Mouse (Mus musculus): ENCODE measurements around the gene Sik2. TPM values are rescaled to one million over a fixed set of nuclear protein-coding genes. Genes with fewer than 3 reads are reported as not detected.

Gene Sik2
- polyA plus RNA-seq, 1 experiment, result 12.5 TPM

DNA sequence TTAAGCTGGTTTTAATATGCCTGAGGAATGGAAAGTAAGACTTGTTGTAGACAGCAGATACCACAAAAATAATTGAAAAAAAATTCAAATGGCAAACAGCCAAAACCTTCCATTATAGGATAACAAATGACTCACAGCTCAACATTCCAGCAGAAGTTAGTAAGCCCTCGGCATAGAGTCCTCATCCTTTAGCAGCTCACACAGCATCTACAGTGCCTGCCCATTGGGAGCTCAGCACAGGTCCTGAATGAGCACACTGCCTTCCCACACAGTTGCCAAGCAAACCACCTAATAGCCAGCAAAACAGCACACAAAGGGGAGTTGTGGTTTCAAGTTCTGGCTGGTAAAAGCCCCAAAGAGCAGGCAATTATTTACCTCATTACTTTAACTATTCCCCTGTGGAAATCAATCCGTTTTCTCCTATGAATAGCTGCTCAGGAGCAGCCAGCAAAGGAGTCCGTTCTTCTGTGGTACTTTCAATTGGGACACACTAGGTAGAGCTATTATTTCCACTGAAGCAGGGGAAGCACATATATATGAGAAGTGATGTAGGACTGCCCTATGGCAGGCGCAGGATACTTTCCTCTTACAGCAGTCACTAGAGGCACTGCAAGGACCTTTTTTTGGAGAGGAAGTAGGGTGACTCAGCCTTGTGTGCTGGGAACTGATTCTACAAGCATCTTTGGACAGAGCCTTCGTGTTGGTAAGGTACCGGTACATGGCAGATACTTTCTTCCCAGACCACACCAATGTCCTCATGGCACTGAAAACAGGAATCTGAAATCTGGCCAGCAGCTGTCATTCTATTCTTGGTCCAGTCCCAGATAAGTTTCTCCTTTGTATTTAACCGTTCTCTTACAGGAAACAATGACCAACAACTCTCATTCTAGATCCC lies 108.6 kb downstream of the Sik2 start:
- H3K4me3 ChIP-seq (ENCODE audit: extremely low read depth, insufficient read depth, insufficient read length), result no peak overlapping the region
- H3K4me1 ChIP-seq (ENCODE audit: control insufficient read depth, insufficient read depth, insufficient read length), result peaks cover 7% of the 10 kb centered on the region
- TF ChIP-seq POLR2A (IDR thresholded peaks at IDR 0.05; ENCODE audit: low read depth, low read length) (no peak), CTCF (IDR thresholded peaks at IDR 0.05; ENCODE audit: extremely low read depth, insufficient read depth, insufficient read length, insufficient replicate concordance) (no peak)
- H3K36me3 ChIP-seq (ENCODE audit: control insufficient read depth, insufficient read depth, low read length), result peaks cover 26% of the 10 kb centered on the region
- 88% methylated on average over 7 of the region's 7 CpGs for WGBS
- H3K27ac ChIP-seq (ENCODE audit: insufficient read depth, low read length), result no peak overlapping the region
- H3K27me3 ChIP-seq (ENCODE audit: control insufficient read depth, insufficient read depth, low read length), result no peaks in the 10 kb centered on the region
- DNase-seq (ENCODE audit: low read depth in 1 of 2, low spot score in 2 of 2), result no peak

DNA sequence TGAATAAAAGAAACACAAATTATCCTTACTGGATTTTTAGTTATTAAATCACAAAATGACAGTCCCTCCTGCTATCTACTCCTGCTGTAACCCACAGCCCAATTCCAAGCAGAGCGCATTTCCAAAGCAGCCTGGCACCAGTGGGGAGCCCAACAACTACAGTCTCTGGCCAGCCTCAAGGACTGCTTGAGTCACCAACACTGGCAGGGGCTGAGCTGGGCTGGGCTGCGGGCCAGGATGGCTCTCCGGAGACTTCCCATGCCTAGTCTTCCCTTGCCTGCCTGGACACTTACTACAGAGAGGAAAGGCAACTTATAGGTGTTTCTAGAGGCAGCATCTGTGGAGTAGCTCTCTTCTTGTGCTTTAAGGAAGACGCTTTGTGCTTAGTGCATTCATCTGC lies 115.2 kb downstream of the Sik2 start:
- TF ChIP-seq CTCF (IDR thresholded peaks at IDR 0.05; ENCODE audit: extremely low read depth, insufficient read depth, insufficient read length, insufficient replicate concordance), result no peak
- no peak for TF ChIP-seq POLR2A (IDR thresholded peaks at IDR 0.05; ENCODE audit: low read depth, low read length)
- WGBS, result 97% methylated on average over 4 of the region's 4 CpGs
- Histone ChIP-seq H3K4me1 (ENCODE audit: control insufficient read depth, insufficient read depth, insufficient read length) (no peaks in the 10 kb centered on the region), H3K36me3 (ENCODE audit: control insufficient read depth, insufficient read depth, low read length) (peaks cover 27% of the 10 kb centered on the region), H3K27ac (ENCODE audit: insufficient read depth, low read length) (no peak overlapping the region), H3K27me3 (ENCODE audit: control insufficient read depth, insufficient read depth, low read length) (no peaks in the 10 kb centered on the region), H3K4me3 (ENCODE audit: extremely low read depth, insufficient read depth, insufficient read length) (no peak overlapping the region)
- DNase-seq (ENCODE audit: low read depth in 1 of 2, low spot score in 2 of 2), result no peak

- no peaks in the 10 kb centered on the region for H3K27me3 ChIP-seq (ENCODE audit: control insufficient read depth, insufficient read depth, low read length)
- TF ChIP-seq POLR2A (IDR thresholded peaks at IDR 0.05; ENCODE audit: low read depth, low read length), result no peak
- 92% methylated on average over 3 of the region's 3 CpGs for whole genome bisulfite sequencing
- H3K4me3 ChIP-seq (ENCODE audit: extremely low read depth, insufficient read depth, insufficient read length), result no peak overlapping the region
- DNase-seq (ENCODE audit: low read depth in 1 of 2, low spot score in 2 of 2), result no peak
- no peaks in the 10 kb centered on the region for H3K4me1 ChIP-seq (ENCODE audit: control insufficient read depth, insufficient read depth, insufficient read length)
- H3K27ac ChIP-seq (ENCODE audit: insufficient read depth, low read length), result no peak overlapping the region
- H3K36me3 ChIP-seq (ENCODE audit: control insufficient read depth, insufficient read depth, low read length), result peaks cover 9% of the 10 kb centered on the region
Observed at GRCm38 (mm10) chr9:50890494-50891090, 118.3 kb downstream of the Sik2 start.

GRCm38 (mm10) chr9:50889964-50890363 lies 118.9 kb downstream of the Sik2 start:
- no peak for DNase-seq (ENCODE audit: low read depth in 1 of 2, low spot score in 2 of 2)
- Histone ChIP-seq H3K36me3 (ENCODE audit: control insufficient read depth, insufficient read depth, low read length) (peaks cover 5% of the 10 kb centered on the region), H3K4me1 (ENCODE audit: control insufficient read depth, insufficient read depth, insufficient read length) (no peaks in the 10 kb centered on the region), H3K27ac (ENCODE audit: insufficient read depth, low read length) (no peak overlapping the region), H3K27me3 (ENCODE audit: control insufficient read depth, insufficient read depth, low read length) (no peaks in the 10 kb centered on the region), H3K4me3 (ENCODE audit: extremely low read depth, insufficient read depth, insufficient read length) (no peak overlapping the region)
- 80% methylated on average over 4 of the region's 4 CpGs for WGBS
- TF ChIP-seq POLR2A (IDR thresholded peaks at IDR 0.05; ENCODE audit: low read depth, low read length), result no peak
- no peak for TF ChIP-seq CTCF (IDR thresholded peaks at IDR 0.05; ENCODE audit: extremely low read depth, insufficient read depth, insufficient read length, insufficient replicate concordance)

- Histone ChIP-seq H3K4me3 (ENCODE audit: extremely low read depth, insufficient read depth, insufficient read length) (no peak overlapping the region), H3K27ac (ENCODE audit: insufficient read depth, low read length) (no peak overlapping the region), H3K4me1 (ENCODE audit: control insufficient read depth, insufficient read depth, insufficient read length) (no peaks in the 10 kb centered on the region), H3K27me3 (ENCODE audit: control insufficient read depth, insufficient read depth, low read length) (no peaks in the 10 kb centered on the region), H3K36me3 (ENCODE audit: control insufficient read depth, insufficient read depth, low read length) (peaks cover 5% of the 10 kb centered on the region)
- TF ChIP-seq POLR2A (IDR thresholded peaks at IDR 0.05; ENCODE audit: low read depth, low read length) (no peak), CTCF (IDR thresholded peaks at IDR 0.05; ENCODE audit: extremely low read depth, insufficient read depth, insufficient read length, insufficient replicate concordance) (no peak)
- 89% methylated on average over 6 of the region's 6 CpGs for WGBS
- DNase-seq (ENCODE audit: low read depth in 1 of 2, low spot score in 2 of 2), result no peak
Observed at GRCm38 (mm10) chr9:50889211-50889610, 119.7 kb downstream of the Sik2 start.

DNA sequence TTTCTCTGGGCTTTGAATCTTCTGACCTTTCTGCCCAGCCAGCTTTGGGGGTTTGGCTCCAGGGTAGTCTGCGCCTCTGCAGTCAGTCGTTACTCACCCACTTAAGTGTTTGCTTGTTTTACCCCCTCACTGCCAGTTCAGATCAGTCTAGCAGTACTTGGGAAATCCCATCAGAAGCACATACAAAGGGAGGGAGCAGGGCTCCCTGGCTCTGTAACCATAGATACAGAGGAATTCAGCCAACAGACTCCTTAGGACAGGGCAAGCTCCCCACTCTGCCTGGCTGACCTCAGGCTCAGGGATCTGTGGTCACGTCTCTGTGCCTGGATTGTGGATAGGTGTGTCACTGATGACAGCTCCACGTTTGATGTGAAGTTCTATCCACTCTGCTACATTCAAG lies 121.5 kb downstream of the Sik2 start:
- Histone ChIP-seq H3K36me3 (ENCODE audit: control insufficient read depth, insufficient read depth, low read length) (peaks cover 5% of the 10 kb centered on the region; the same call in 1 of the 2 replicates), H3K27me3 (ENCODE audit: control insufficient read depth, insufficient read depth, low read length) (no peaks in the 10 kb centered on the region), H3K4me3 (ENCODE audit: extremely low read depth, insufficient read depth, insufficient read length) (no peak overlapping the region), H3K27ac (ENCODE audit: insufficient read depth, low read length) (no peak overlapping the region), H3K4me1 (ENCODE audit: control insufficient read depth, insufficient read depth, insufficient read length) (no peaks in the 10 kb centered on the region)
- TF ChIP-seq POLR2A (IDR thresholded peaks at IDR 0.05; ENCODE audit: low read depth, low read length), result no peak
- no peak for TF ChIP-seq CTCF (IDR thresholded peaks at IDR 0.05; ENCODE audit: extremely low read depth, insufficient read depth, insufficient read length, insufficient replicate concordance)
- 77% methylated on average over 4 of the region's 4 CpGs for WGBS
- no peak for DNase-seq (ENCODE audit: low read depth in 1 of 2, low spot score in 2 of 2)

DNA sequence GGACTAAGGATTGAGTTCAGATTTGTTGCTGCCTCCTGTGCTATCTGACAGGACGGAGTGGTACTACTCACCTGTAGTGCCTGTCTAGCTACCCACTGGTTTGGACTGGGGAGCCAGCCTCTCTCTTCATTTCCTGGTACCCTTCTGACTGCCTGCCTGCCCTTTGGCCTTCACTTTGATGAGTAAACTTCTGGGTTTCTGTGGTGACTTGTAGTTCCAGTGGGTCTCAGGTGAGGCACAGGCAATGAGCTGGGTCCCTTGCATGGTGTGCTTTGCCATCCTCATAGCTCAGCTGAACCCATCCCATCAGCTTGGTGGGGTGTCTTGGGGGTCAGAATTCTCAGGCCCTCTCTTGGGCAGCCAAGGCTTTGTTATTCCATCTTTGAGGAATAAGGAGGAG lies 122.0 kb downstream of the Sik2 start:
- no peak for TF ChIP-seq CTCF (IDR thresholded peaks at IDR 0.05; ENCODE audit: extremely low read depth, insufficient read depth, insufficient read length, insufficient replicate concordance)
- no peak for TF ChIP-seq POLR2A (IDR thresholded peaks at IDR 0.05; ENCODE audit: low read depth, low read length)
- Histone ChIP-seq H3K27ac (ENCODE audit: insufficient read depth, low read length) (no peak overlapping the region), H3K27me3 (ENCODE audit: control insufficient read depth, insufficient read depth, low read length) (no peaks in the 10 kb centered on the region), H3K36me3 (ENCODE audit: control insufficient read depth, insufficient read depth, low read length) (peaks cover 5% of the 10 kb centered on the region; the same call in 1 of the 2 replicates), H3K4me1 (ENCODE audit: control insufficient read depth, insufficient read depth, insufficient read length) (no peaks in the 10 kb centered on the region), H3K4me3 (ENCODE audit: extremely low read depth, insufficient read depth, insufficient read length) (no peak overlapping the region)
- DNase-seq (ENCODE audit: low read depth in 1 of 2, low spot score in 2 of 2), result no peak
- WGBS, result 97% methylated on average over 1 of the region's 1 CpGs

Measured in spleen, adult 2 months (tissue).